Mouse (Mus musculus): Measurements from ENCODE around the gene Wars2. TPM values are rescaled to one million over a fixed set of nuclear protein-coding genes. Genes with fewer than 3 reads are reported as not detected.

The Wars2 gene
- polyA plus RNA-seq, 1 experiment from 2014 or later, result 8.8 TPM

DNA sequence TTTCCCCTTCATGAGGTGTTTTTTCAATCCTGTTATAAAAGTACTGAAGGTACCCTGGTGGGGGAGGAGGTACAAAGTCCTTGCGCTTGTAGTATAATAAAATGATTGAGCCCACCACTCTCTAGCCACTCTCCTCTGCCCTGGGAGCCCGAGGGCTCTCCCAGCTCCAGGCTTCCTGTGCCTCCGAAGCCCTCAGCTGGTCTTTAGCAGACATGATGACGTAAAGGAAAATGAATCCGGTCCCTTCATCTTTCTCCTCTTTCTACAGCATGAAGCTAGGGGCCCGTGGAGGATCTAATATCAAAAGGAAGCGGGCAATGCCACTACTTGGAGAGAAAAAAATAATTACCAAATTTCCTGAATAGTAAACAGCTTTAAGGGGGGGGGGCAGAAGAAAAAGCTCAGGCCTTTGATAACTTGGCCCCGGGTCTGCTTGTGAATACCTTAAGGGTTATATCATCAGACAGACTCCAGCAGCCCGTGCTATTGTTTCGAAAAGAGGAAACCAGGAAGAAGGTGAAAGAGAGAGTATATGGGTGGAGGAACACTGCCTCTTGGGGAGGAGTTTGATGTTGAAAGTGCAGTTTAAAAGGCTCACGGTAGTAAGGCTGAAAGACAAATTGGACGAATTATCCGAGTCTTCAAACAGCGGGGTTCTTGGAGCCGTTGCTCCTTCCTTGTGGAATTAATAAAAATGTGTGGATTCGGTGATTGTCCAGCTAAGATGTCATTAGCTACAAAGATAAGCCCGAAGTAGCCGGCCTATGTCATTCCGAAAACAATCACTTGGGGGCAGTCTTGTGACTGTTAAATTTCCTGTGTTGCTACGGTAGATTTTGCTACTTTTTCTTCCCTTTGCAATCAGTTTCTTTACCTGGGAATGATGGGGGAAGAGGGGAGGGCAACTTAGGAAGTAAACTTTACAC, 92.8 kb downstream of the Wars2 start:
- Histone ChIP-seq H3K27me3 (ENCODE audit: insufficient read depth, low read length) (peaks cover 61% of the 10 kb centered on the region), H3K9ac (no peak overlapping the region), H3K4me1 (ENCODE audit: insufficient read depth) (no peaks in the 10 kb centered on the region), H3K4me3 (ENCODE audit: low read depth, low read length) (peak overlapping the region; percentile 3; the same call in 1 of the 2 replicates), H3K9me3 (ENCODE audit: low read depth, low read length) (no peaks in the 10 kb centered on the region), H3K27ac (ENCODE audit: low read depth) (no peak overlapping the region), H3K36me3 (ENCODE audit: insufficient read depth) (no peaks in the 10 kb centered on the region), H3K4me2 (peak overlapping the region; percentile 50)
- DNase-seq (peak; percentile 87), ATAC-seq (ENCODE audit: insufficient read depth) (peak; percentile 67; the same call in 1 of the 2 replicates)
- 5% methylated on average over 20 of the region's 20 CpGs for WGBS
- TF ChIP-seq CTCF (IDR thresholded peaks at IDR 0.05; ENCODE audit: low read depth), result peak; percentile 64

DNA sequence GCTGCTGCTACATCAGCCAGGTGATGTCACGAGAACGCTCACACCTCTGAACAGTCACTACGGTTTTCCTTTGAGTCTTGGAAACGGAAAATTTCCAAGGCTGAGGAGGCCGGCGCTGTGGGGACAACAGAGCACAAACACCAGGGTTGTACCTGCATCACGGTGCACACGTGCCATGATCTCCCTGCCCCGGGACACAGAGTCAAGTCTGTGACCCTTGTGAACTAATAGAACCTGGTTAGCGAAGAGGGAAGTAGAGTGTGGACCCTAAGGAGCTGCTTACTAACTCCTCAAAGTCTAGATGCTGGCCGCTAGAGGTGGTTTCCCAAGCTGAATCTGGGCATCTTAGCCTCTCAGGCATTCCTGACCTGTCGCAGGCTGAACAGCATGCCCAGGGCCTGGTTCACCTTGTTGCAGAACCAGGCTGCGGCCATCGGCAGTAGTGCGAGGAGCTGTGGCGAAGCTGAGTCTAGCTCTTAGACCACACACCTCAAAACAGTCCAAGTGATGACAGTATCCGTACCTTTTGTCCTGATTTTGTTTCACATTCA, 93.5 kb downstream of the Wars2 start:
- 4% methylated on average over 17 of the region's 17 CpGs for WGBS
- Histone ChIP-seq H3K4me3 (ENCODE audit: low read depth, low read length) (peak overlapping the region; percentile 3; the same call in 1 of the 2 replicates), H3K9ac (no peak overlapping the region), H3K36me3 (ENCODE audit: insufficient read depth) (no peaks in the 10 kb centered on the region), H3K4me2 (peak overlapping the region; percentile 50), H3K27ac (ENCODE audit: low read depth) (no peak overlapping the region), H3K4me1 (ENCODE audit: insufficient read depth) (no peaks in the 10 kb centered on the region), H3K27me3 (ENCODE audit: insufficient read depth, low read length) (peaks cover 69% of the 10 kb centered on the region), H3K9me3 (ENCODE audit: low read depth, low read length) (no peaks in the 10 kb centered on the region)
- ATAC-seq (ENCODE audit: insufficient read depth) (peak; percentile 51; the same call in 1 of the 2 replicates), DNase-seq (peak; percentile 6)
- TF ChIP-seq CTCF (IDR thresholded peaks at IDR 0.05; ENCODE audit: low read depth), result no peak

- Histone ChIP-seq H3K9me3 (ENCODE audit: low read depth, low read length) (no peaks in the 10 kb centered on the region), H3K36me3 (ENCODE audit: insufficient read depth) (no peaks in the 10 kb centered on the region), H3K27me3 (ENCODE audit: insufficient read depth, low read length) (peaks cover 77% of the 10 kb centered on the region), H3K27ac (ENCODE audit: low read depth) (no peak overlapping the region), H3K4me3 (ENCODE audit: low read depth, low read length) (no peak overlapping the region), H3K4me1 (ENCODE audit: insufficient read depth) (no peaks in the 10 kb centered on the region), H3K9ac (no peak overlapping the region), H3K4me2 (no peak overlapping the region)
- no peak for TF ChIP-seq CTCF (IDR thresholded peaks at IDR 0.05; ENCODE audit: low read depth)
- 4% methylated on average over 22 of the region's 23 CpGs for WGBS
- ATAC-seq (ENCODE audit: insufficient read depth) (no peak), DNase-seq (peak; percentile 10)
These were observed 94.4 kb downstream of the Wars2 start for GRCm38 (mm10) chr3:99235116-99235803.

GRCm38 (mm10) chr3:99235804-99236755, 95.2 kb downstream of the Wars2 start:
- WGBS, result 3% methylated on average over 18 of the region's 18 CpGs
- no peak for TF ChIP-seq CTCF (IDR thresholded peaks at IDR 0.05; ENCODE audit: low read depth)

DNA sequence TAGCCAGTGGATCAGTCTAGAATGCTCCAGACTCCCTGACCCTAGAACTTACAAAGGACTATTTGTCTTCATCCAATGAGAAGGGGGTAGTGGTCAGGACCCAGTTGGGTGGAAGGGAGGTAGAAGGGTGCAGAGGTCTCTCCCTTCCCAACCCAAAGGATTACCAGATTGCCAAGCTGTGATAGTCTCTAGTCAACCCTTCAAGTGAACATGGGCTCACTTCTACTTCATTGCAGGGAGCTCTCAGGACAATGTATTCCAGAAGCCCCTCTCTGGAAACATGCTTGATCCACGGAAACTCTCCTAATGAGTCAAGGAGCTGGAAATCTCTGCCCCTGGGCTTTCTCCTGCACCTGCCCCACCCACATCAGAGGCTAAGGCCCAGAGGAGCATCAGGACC, 97.8 kb downstream of the Wars2 start:
- 0% methylated on average over 1 of the region's 1 CpGs for WGBS
- H3K36me3 ChIP-seq (ENCODE audit: insufficient read depth), result no peaks in the 10 kb centered on the region
- H3K4me3 ChIP-seq (ENCODE audit: low read depth, low read length), result no peak overlapping the region
- DNase-seq (no peak), ATAC-seq (ENCODE audit: insufficient read depth) (no peak)
- no peak overlapping the region for H3K9ac ChIP-seq
- H3K4me1 ChIP-seq (ENCODE audit: insufficient read depth), result no peaks in the 10 kb centered on the region
- no peak overlapping the region for H3K27ac ChIP-seq (ENCODE audit: low read depth)
- TF ChIP-seq CTCF (IDR thresholded peaks at IDR 0.05; ENCODE audit: low read depth), result no peak
- no peaks in the 10 kb centered on the region for H3K9me3 ChIP-seq (ENCODE audit: low read depth, low read length)
- H3K4me2 ChIP-seq, result no peak overlapping the region
- H3K27me3 ChIP-seq (ENCODE audit: insufficient read depth, low read length), result peaks cover 97% of the 10 kb centered on the region

More at GRCm38 (mm10) chr3:99235804-99236755, 95.2 kb downstream of the Wars2 start:
- Histone ChIP-seq H3K4me3 (ENCODE audit: low read depth, low read length) (no peak overlapping the region), H3K9ac (no peak overlapping the region), H3K36me3 (ENCODE audit: insufficient read depth) (no peaks in the 10 kb centered on the region), H3K4me1 (ENCODE audit: insufficient read depth) (no peaks in the 10 kb centered on the region), H3K9me3 (ENCODE audit: low read depth, low read length) (no peaks in the 10 kb centered on the region), H3K27ac (ENCODE audit: low read depth) (no peak overlapping the region), H3K27me3 (ENCODE audit: insufficient read depth, low read length) (peaks cover 85% of the 10 kb centered on the region), H3K4me2 (no peak overlapping the region)
- ATAC-seq (ENCODE audit: insufficient read depth) (no peak), DNase-seq (peak; percentile 7)

- ATAC-seq (ENCODE audit: insufficient read depth) (no peak), DNase-seq (peak; percentile 1)
- no peak overlapping the region for H3K4me3 ChIP-seq (ENCODE audit: low read depth, low read length)
- no peak overlapping the region for H3K4me2 ChIP-seq
- H3K9ac ChIP-seq, result no peak overlapping the region
- H3K27ac ChIP-seq (ENCODE audit: low read depth), result no peak overlapping the region
- WGBS, result under 1% methylated on average over 20 of the region's 20 CpGs
- H3K36me3 ChIP-seq (ENCODE audit: insufficient read depth), result no peaks in the 10 kb centered on the region
- TF ChIP-seq CTCF (IDR thresholded peaks at IDR 0.05; ENCODE audit: low read depth), result no peak
- H3K9me3 ChIP-seq (ENCODE audit: low read depth, low read length), result no peaks in the 10 kb centered on the region
- H3K4me1 ChIP-seq (ENCODE audit: insufficient read depth), result no peaks in the 10 kb centered on the region
- peaks cover 96% of the 10 kb centered on the region for H3K27me3 ChIP-seq (ENCODE audit: insufficient read depth, low read length)
These were observed 98.6 kb downstream of the Wars2 start for GRCm38 (mm10) chr3:99239301-99240045.
